Mouse (Mus musculus): ENCODE measurements around the gene Ces2h. TPM values are rescaled to one million over a fixed set of nuclear protein-coding genes. Genes with fewer than 3 reads are reported as not detected.

Gene Ces2h
- polyA plus RNA-seq (2014; fragmentation: Nextera tagmentation; extraction: Ambion mirVana) = not detected in 2 replicates

DNA sequence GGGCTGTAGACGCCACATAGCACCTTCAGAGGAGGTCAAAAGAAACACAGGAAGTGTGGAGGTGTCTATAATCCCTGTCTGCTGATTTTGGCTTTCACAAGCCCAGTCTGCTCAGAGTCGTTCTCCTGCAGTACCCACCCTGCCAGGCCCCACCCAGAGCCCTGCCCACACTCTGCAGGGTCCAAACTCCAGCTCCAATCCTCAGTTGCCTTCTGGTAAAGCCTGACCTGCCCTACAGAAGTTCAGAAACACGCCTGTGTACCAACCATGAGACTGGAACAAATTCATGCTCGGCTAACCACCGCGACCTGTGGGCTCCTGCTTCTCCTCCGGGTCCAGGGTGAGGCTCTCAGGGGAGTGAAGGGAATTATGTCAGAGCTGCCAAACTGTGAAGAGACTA, at the start of gene Ces2h:
Gene Ces2h (plus strand): TSS at position 268 of the 400 bp plus-strand sequence.
- Histone ChIP-seq H3K4me2 (ENCODE audit: low read length) (no peak within 1 kb of the TSS), H3K4me3 (ENCODE audit: low read depth, low read length) (no peak within 1 kb of the TSS), H3K36me3 (ENCODE audit: control insufficient read depth, insufficient read depth, low read length) (no peaks in the 10 kb centered on the region), H3K4me1 (ENCODE audit: control insufficient read depth, insufficient read depth, low read length) (no peaks in the 10 kb centered on the region), H3K9me3 (replicated peaks; ENCODE audit: control insufficient read depth, low read length) (no peaks in the 10 kb centered on the region), H3K9ac (ENCODE audit: low read length) (no peak within 1 kb of the TSS), H3K27ac (ENCODE audit: low read depth, low read length) (no peak within 1 kb of the TSS), H3K27me3 (replicated peaks; ENCODE audit: control insufficient read depth, insufficient read depth, low read length) (no peaks in the 10 kb centered on the region)
- 86% methylated on average over 7 of the region's 7 CpGs for WGBS
- ATAC-seq (no peak), DNase-seq (ENCODE audit: low spot score) (no peak)

DNA sequence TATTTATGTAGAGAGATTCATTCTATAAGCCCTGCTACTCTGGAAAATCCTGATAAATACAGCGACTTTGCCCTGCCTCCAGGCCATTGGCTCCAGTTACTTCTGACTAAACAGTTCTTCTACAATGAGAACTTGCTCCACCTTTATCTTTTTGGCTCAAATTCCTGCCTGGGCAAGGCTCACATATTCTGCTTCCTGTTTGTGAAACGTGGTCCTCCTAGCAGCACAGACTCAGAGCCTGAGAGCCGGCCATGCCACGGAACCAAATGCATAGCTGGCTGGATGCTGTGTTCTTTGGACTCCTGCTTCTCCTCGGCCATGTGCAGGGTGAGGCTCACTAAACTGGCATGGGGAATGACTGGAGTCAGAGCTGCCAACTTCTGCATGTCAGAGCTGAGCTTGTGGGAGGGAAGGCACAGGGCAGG, 39.1 kb upstream of the Ces2h start, which contains the start of gene Ces2g:
Gene Ces2g (plus strand): TSS at position 182 of the 425 bp plus-strand sequence.
- Histone ChIP-seq H3K4me3 (ENCODE audit: low read depth, low read length) (no peak within 1 kb of the TSS), H3K27me3 (replicated peaks; ENCODE audit: control insufficient read depth, insufficient read depth, low read length) (no peaks in the 10 kb centered on the region), H3K27ac (ENCODE audit: low read depth, low read length) (no peak within 1 kb of the TSS), H3K36me3 (ENCODE audit: control insufficient read depth, insufficient read depth, low read length) (no peaks in the 10 kb centered on the region), H3K4me2 (ENCODE audit: low read length) (no peak within 1 kb of the TSS), H3K4me1 (ENCODE audit: control insufficient read depth, insufficient read depth, low read length) (no peaks in the 10 kb centered on the region), H3K9me3 (replicated peaks; ENCODE audit: control insufficient read depth, low read length) (no peaks in the 10 kb centered on the region), H3K9ac (ENCODE audit: low read length) (no peak within 1 kb of the TSS)
- whole genome bisulfite sequencing = 73% methylated on average over 5 of the region's 5 CpGs
- DNase-seq (ENCODE audit: low spot score) = no peak
- no peak for ATAC-seq

DNA sequence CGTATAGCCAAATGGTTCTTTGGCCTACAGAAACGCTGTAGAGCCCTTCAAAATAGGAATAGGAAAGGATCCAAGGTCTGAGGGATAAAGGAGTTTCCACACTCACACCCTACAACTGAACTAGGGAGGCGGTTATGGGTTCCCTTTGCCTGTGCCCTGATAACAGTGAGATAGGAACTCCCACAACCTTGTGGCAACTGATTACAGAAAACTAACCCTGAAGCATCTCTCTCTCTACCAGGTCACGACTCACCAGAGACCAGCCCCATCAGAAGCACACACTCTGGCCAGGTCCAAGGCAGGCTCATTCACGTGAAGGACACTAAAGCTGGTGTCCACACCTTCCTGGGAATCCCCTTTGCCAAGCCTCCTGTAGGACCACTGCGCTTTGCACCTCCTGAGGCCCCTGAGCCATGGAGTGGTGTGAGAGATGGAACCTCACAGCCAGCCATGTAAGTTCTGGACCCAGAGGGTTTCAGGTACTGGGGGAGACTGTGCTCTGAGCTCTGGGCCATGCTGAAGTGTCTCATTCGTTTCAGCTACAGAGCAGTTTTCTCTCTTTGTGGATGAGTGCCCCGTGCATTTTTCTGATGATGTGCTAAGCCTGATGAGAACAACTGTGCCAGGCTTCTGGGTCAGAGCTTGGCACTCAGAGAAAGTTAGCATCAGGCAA, 38.3 kb upstream of the Ces2h start:
- H3K9me3 ChIP-seq (replicated peaks; ENCODE audit: control insufficient read depth, low read length) = no peaks in the 10 kb centered on the region
- no peaks in the 10 kb centered on the region for H3K4me1 ChIP-seq (ENCODE audit: control insufficient read depth, insufficient read depth, low read length)
- 79% methylated on average over 8 of the region's 8 CpGs for WGBS
- no peaks in the 10 kb centered on the region for H3K27me3 ChIP-seq (replicated peaks; ENCODE audit: control insufficient read depth, insufficient read depth, low read length)
- no peak for ATAC-seq
- no peak for DNase-seq (ENCODE audit: low spot score)
- no peak overlapping the region for H3K27ac ChIP-seq (ENCODE audit: low read depth, low read length)
- no peak overlapping the region for H3K4me3 ChIP-seq (ENCODE audit: low read depth, low read length)
- H3K9ac ChIP-seq (ENCODE audit: low read length) = no peak overlapping the region
- no peak overlapping the region for H3K4me2 ChIP-seq (ENCODE audit: low read length)
- H3K36me3 ChIP-seq (ENCODE audit: control insufficient read depth, insufficient read depth, low read length) = no peaks in the 10 kb centered on the region

DNA sequence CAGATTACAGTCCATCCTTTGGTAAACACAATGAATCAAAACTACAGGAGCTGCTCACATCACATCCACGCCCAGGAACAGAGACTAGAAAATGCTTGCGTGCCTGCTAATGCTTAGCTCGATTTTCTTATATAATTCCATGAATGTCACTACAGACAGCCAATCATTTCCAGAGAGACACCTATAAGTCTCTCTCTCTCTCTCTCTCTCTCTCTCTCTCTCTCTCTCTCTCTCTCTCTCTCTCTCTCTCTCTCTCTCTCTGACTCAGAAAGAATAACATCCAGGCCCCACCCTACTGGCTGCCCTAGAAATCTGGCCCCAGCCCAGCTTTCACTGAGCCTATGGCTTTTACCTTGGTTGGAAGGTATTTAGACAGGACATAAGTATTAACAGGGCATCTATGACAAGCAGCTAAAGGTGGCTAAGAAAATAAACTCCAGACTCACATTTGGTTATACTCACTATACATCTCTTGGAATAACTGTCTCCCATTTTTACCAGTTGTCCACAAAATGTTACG, 37.2 kb upstream of the Ces2h start:
- Histone ChIP-seq H3K36me3 (ENCODE audit: control insufficient read depth, insufficient read depth, low read length) (no peaks in the 10 kb centered on the region), H3K9ac (ENCODE audit: low read length) (no peak overlapping the region), H3K9me3 (replicated peaks; ENCODE audit: control insufficient read depth, low read length) (no peaks in the 10 kb centered on the region), H3K27me3 (replicated peaks; ENCODE audit: control insufficient read depth, insufficient read depth, low read length) (no peaks in the 10 kb centered on the region), H3K27ac (ENCODE audit: low read depth, low read length) (no peak overlapping the region), H3K4me3 (ENCODE audit: low read depth, low read length) (no peak overlapping the region), H3K4me1 (ENCODE audit: control insufficient read depth, insufficient read depth, low read length) (no peaks in the 10 kb centered on the region), H3K4me2 (ENCODE audit: low read length) (no peak overlapping the region)
- DNase-seq (ENCODE audit: low spot score) (no peak), ATAC-seq (no peak)
- 85% methylated on average over 4 of the region's 4 CpGs for WGBS

DNA sequence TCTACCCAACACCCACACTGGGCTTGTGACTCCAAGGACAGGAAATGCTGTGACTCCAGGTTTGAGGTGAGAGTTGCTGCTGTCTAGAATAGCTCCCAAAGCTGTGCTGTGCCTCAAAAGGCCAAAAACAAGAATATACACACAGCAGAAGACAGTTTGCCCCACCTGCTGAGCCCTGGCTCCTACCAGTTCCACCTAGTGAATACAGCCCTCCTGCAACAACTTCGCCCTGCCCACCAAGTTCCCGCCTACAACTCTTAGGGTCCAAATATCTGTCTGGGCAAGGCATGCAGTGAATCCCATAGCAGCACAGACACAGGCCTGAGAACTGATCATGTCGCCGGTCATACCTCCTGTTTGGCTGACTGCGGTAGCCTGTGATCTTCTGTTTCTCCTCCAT, 16.5 kb upstream of the Ces2h start:
- Histone ChIP-seq H3K4me1 (ENCODE audit: control insufficient read depth, insufficient read depth, low read length) (no peaks in the 10 kb centered on the region), H3K27ac (ENCODE audit: low read depth, low read length) (no peak overlapping the region), H3K27me3 (replicated peaks; ENCODE audit: control insufficient read depth, insufficient read depth, low read length) (no peaks in the 10 kb centered on the region), H3K36me3 (ENCODE audit: control insufficient read depth, insufficient read depth, low read length) (no peaks in the 10 kb centered on the region), H3K9ac (ENCODE audit: low read length) (no peak overlapping the region), H3K4me2 (ENCODE audit: low read length) (no peak overlapping the region), H3K4me3 (ENCODE audit: low read depth, low read length) (no peak overlapping the region), H3K9me3 (replicated peaks; ENCODE audit: control insufficient read depth, low read length) (peaks cover 7% of the 10 kb centered on the region; the same call in 1 of the 2 replicates)
- ATAC-seq = no peak
- 91% methylated on average over 5 of the region's 5 CpGs for WGBS
- no peak for DNase-seq (ENCODE audit: low spot score)

DNA sequence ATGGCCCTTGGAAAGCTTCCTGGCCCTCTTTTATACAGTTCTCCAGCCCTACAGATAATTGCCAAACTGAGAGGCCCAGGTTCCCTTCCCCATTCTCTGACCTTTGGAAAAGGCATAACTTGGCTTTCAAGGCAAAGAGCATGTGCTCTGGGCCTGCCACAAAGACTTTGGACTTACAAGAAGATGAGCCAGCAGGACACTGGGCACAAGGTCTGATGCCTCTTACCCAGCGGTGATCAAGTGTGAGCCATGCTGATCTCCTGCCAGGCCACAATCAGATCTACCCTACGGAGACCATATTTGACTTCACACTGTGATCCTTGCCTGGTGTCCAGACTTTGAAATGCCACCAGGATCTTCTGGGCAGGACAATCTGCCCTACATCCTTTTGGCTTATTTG, 15.7 kb upstream of the Ces2h start:
- H3K4me2 ChIP-seq (ENCODE audit: low read length) = no peak overlapping the region
- H3K36me3 ChIP-seq (ENCODE audit: control insufficient read depth, insufficient read depth, low read length) = no peaks in the 10 kb centered on the region
- no peaks in the 10 kb centered on the region for H3K27me3 ChIP-seq (replicated peaks; ENCODE audit: control insufficient read depth, insufficient read depth, low read length)
- H3K9me3 ChIP-seq (replicated peaks; ENCODE audit: control insufficient read depth, low read length) = peaks cover 6% of the 10 kb centered on the region; the same call in 1 of the 2 replicates
- no peaks in the 10 kb centered on the region for H3K4me1 ChIP-seq (ENCODE audit: control insufficient read depth, insufficient read depth, low read length)
- H3K4me3 ChIP-seq (ENCODE audit: low read depth, low read length) = no peak overlapping the region
- ATAC-seq = no peak
- 91% methylated on average over 2 of the region's 2 CpGs for WGBS
- H3K27ac ChIP-seq (ENCODE audit: low read depth, low read length) = no peak overlapping the region
- no peak for DNase-seq (ENCODE audit: low spot score)
- H3K9ac ChIP-seq (ENCODE audit: low read length) = no peak overlapping the region

DNA sequence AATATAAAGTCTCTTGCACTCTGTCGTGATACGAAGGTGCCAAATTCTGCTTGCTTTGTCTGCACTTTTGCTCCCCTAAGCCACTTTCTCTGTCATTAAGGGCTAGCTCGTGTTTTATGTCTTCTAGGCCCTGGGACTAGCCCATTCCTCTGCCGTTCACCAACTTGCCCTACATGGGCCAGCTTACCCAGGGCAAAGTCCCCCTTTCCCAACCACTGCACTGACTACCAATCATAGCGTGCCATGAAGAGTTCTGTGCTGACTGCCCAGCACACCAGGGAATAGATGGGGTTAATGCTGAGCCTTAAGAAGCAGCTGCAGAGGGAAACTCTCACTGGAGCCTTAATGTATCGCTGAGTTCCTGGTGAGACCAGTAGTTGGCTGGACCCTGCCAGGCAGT, 2.5 kb upstream of the Ces2h start:
- H3K9me3 ChIP-seq (replicated peaks; ENCODE audit: control insufficient read depth, low read length) = no peaks in the 10 kb centered on the region
- DNase-seq (ENCODE audit: low spot score) (no peak), ATAC-seq (no peak)
- H3K4me3 ChIP-seq (ENCODE audit: low read depth, low read length) = no peak overlapping the region
- H3K27me3 ChIP-seq (replicated peaks; ENCODE audit: control insufficient read depth, insufficient read depth, low read length) = no peaks in the 10 kb centered on the region
- H3K4me2 ChIP-seq (ENCODE audit: low read length) = no peak overlapping the region
- no peaks in the 10 kb centered on the region for H3K36me3 ChIP-seq (ENCODE audit: control insufficient read depth, insufficient read depth, low read length)
- WGBS = 79% methylated on average over 6 of the region's 6 CpGs
- no peak overlapping the region for H3K27ac ChIP-seq (ENCODE audit: low read depth, low read length)
- H3K9ac ChIP-seq (ENCODE audit: low read length) = no peak overlapping the region
- H3K4me1 ChIP-seq (ENCODE audit: control insufficient read depth, insufficient read depth, low read length) = no peaks in the 10 kb centered on the region

DNA sequence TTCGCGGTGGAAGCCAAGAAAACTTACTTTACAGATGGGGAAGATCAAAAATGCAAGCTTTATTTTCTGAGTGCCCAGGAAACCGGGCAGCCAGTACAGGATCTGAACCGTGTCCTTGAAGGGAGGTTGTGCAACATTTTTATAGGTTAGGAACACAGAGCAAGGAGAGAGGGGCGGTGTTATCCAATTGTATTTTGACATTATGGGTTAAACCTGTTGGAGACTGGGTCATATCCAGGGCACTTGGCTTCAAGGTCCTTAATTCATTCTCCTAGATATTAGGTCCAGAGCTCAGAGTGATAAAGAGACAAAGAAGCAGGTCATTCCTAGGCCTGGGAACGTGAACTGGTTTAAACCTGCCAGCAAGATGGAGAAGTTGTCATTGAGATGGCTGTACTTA, 1.5 kb upstream of the Ces2h start:
- no peak overlapping the region for H3K9ac ChIP-seq (ENCODE audit: low read length)
- no peak overlapping the region for H3K27ac ChIP-seq (ENCODE audit: low read depth, low read length)
- H3K4me2 ChIP-seq (ENCODE audit: low read length) = no peak overlapping the region
- no peak overlapping the region for H3K4me3 ChIP-seq (ENCODE audit: low read depth, low read length)
- WGBS = 85% methylated on average over 6 of the region's 6 CpGs
- DNase-seq (ENCODE audit: low spot score) (no peak), ATAC-seq (no peak)
- no peaks in the 10 kb centered on the region for H3K4me1 ChIP-seq (ENCODE audit: control insufficient read depth, insufficient read depth, low read length)
- no peaks in the 10 kb centered on the region for H3K36me3 ChIP-seq (ENCODE audit: control insufficient read depth, insufficient read depth, low read length)
- H3K27me3 ChIP-seq (replicated peaks; ENCODE audit: control insufficient read depth, insufficient read depth, low read length) = no peaks in the 10 kb centered on the region
- no peaks in the 10 kb centered on the region for H3K9me3 ChIP-seq (replicated peaks; ENCODE audit: control insufficient read depth, low read length)

DNA sequence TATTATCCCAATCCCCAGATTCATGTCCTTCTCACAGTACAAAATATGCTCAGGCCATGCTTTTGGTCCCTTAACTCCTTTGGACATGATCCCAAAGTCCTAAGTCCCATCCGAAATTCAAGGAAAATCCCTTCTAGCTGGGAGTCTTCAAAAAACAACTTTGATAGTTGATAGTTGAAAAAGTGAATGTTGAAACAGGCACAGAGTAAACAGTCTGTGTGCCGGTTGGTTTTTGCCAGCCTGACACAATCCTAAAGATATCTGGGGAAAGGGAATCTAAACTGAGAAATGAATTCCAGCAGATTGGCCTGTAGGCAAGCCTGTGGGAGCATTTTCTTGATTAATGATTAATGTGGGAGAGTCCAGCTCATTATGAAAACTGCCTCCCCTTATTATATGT, 9.3 kb downstream of the Ces2h start:
- Histone ChIP-seq H3K9ac (ENCODE audit: low read length) (no peak overlapping the region), H3K4me2 (ENCODE audit: low read length) (no peak overlapping the region), H3K27ac (ENCODE audit: low read depth, low read length) (no peak overlapping the region), H3K9me3 (replicated peaks; ENCODE audit: control insufficient read depth, low read length) (no peaks in the 10 kb centered on the region), H3K36me3 (ENCODE audit: control insufficient read depth, insufficient read depth, low read length) (no peaks in the 10 kb centered on the region), H3K4me3 (ENCODE audit: low read depth, low read length) (no peak overlapping the region), H3K27me3 (replicated peaks; ENCODE audit: control insufficient read depth, insufficient read depth, low read length) (no peaks in the 10 kb centered on the region), H3K4me1 (ENCODE audit: control insufficient read depth, insufficient read depth, low read length) (no peaks in the 10 kb centered on the region)
- DNase-seq (ENCODE audit: low spot score) (no peak), ATAC-seq (no peak)
- WGBS = 91% methylated on average over 2 of the region's 2 CpGs

All from forebrain, embryonic 14.5 days (tissue).